Mouse (Mus musculus) gastrocnemius, postnatal 4 days (tissue): ENCODE results near the gene Ddb1. TPM values are rescaled to one million over a fixed set of nuclear protein-coding genes. Genes with fewer than 3 reads are reported as not detected.

Experiments used
- DNase-seq, 2 experiments: peaks; one replicate each; pipeline ENCODE4 v3.0.0; 2021 to 2022; ENCODE audit warnings: low spot score in 2 of 2, mixed read lengths in 2 of 2
- total RNA-seq, 2 experiments: library from RNA; stranded (reverse); gene quantifications; 2 replicates each; pipeline ENCODE4 v1.2.3; 2021

Ddb1 gene
- total RNA-seq, 2 experiments from 2014 or later: 338 to 352 TPM

DNA sequence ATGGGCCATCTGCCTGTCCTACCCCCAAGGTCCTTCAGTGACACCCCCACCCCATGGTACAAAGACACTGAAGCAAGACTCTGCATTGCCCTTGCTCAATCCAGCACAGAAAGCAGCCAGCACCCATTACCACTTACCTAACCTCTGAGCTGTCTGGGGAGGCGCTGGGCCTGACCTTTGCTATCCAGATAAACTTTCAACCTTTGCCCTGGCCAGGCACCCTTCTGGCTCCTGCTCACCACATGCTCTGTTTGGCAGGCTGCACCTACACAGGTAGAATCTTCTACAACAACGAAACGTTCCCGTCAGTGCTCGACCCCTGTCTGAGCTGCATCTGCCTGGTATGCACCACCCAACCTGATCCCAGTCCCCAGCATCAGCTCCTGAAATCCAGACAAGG is 52.6 kb downstream of the Ddb1 start:
- no peak for DNase-seq

DNA sequence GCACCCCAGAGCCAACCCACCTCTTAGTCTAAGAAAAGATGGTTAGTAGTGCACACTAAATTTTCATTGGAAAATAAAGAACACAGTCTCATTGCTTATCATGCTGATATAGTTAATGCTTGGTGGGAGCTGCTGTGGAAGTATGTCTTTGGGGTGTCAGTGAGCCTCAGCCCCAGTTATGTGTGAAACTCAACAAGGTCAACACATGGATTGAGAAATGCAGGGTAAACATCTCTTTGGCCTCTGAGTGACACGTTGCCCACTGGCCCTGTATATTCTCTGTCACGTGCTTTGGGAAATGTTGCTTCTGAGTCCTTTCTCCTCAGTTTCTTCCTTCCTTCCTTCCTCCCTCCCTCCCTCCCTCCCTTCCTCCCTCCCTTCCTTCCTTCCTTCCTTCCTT is 53.3 kb downstream of the Ddb1 start:
- DNase-seq: no peak

DNA sequence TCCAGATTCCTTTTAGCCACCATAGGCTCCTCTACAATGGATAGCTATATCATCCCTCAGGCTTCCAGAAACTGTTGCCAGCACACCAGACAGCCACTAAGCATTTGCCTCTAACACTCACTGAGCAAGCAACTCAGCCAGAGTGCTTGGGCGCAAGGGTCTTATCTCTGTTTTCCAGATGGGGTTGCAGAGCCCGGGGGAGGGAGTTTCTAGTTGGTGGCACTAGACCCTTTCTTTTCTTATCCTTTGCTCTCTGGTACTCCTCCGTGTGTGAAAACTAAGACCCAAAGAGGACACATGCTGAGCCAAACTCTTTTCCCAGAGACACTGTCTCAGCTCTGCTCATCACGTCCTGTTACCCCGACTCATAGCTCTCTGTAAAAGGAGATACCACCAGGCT is 56.2 kb downstream of the Ddb1 start:
- DNase-seq: no peak

DNA sequence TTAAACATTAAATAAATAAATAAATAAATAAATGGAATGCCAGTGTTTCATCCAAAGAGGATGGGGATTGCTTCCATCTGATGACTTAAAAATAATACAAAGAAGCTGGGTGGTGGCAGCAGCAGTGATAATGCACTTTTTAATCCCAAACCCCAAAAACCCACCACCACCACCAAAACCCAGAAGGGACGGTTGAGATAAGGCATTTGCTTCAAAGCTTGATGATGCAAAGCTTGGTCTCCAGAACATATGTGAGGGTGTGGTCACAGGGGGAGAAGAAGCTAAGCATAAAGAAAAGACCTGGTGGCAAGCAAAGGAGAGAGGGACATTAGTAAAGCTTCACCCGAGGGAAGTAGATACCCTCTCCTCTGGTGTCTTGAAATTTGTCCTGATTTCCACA is 56.8 kb downstream of the Ddb1 start:
- no peak for DNase-seq

DNA sequence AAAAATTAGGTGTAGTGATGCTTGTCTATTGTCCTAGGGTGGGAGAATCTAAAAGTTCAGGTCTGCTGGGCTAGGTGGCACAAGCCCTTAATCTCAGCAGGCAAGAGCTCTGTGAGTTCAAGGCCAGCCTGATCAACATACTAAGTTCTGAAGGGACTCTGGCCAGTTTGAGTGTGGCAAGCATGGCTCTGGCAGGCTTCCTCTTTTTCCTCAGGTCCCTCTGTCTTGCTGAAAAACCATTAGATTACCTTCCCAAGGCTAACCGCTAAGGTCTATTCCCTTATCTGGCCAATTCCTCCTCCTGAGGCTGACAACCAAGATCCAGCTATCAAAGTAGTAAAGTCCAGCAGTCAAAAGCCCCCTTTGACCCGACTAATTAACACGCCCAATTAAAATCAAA is 57.5 kb downstream of the Ddb1 start:
- no peak for DNase-seq

DNA sequence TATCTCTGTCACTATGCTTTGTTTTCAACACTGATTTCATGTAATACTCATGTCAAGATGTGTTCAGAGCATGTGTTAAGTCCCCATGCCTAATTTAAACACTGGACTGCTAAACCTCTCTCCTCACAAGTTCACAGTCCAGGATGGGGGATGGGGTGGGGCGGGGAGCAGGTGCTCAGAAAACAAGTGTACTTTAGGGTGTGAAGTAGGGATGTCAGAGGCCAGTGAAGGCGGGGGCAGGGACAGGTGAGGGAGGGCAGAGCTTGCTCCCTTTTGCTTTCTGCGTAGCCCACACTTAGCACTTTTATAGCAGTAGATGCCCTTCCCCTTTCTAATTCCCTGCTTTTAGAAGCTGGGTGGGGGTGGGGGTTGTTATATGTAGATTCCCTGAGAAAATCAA is 60.0 kb downstream of the Ddb1 start:
- DNase-seq: no peak

DNA sequence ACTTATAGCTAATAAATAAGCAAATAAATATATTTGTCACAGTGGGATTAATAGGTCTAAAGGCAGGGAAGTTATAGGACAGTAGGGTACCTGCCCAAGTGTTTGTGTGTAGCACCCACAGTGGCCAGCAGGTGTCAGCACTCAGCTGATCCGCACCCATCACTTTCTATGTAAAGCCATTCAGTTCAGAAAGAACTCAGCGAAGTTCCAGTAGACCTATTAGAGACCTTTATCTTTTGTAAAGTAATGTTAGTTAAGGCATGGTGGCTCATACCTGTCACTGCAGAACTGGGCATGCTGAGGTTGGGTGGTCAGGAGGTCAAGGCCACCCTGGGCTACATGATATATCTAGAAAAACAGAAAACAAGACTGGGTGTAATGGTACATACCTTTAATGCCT is 60.4 kb downstream of the Ddb1 start:
- DNase-seq: peak; percentile 42 to 64

DNA sequence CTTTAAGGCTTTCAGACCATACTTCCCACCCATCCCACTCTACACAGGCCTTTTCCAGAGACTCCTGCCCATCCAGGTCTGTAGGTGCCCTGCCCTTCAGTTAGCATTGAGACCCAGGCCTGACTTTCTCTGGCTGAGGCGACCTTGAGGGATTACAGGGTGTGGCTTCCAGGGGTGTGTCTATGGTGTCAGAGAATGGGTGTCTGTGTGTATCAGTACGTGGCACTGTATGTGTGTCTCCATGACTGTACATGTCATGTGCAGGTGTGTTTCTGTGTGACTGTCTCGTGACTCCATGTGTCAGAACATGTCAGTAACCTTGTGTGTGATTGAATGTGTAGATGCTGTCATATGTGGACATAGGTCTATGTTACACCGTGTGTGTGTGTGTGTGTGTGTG is 66.2 kb downstream of the Ddb1 start:
- DNase-seq: no peak

DNA sequence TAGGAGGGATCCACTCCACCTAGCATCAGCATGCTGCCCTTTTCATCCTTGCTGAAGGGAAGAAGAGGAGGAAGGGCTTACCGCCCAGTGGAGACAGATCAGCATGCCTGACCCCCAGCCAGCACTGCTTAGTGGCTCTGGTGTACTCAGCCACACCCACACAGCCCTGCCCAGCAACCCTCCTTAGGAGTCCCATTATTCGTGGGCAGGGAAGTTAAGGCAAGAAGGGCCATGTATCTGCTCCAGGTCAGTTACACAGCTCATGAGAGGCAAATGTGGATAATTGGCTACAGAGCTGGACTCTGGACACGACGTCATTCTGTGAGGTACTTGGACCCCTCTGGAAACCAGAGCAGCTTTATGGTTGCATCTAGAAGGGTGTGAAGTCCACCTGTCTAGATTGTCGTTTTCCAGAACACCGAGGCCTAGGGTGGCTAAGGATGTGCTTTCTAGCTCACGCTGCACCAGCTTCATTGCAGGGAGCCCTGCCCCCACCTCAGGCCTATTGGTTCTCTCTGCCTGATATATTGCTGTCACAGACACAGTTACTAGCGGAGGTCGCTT is 66.8 kb downstream of the Ddb1 start:
- no peak for DNase-seq

DNA sequence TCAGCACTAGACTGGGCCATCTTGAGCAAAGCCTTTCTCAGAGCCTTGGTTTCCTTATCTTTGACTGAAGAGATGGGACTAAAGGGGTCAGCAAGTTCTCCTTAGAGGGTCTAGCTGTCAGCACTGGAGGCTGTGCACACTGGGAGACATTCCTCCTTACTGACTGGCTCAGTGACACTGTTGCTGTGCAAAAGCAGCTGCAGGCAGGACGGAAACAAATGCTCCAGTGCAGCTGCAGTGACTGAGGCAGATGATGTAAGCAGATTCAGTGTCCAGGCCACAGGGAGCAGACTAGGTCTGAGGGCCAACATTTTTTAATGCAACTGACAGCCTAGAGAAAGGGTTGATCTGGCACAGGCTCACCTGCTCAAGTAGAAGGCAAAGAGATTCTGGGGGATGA is 68.1 kb downstream of the Ddb1 start:
- no peak for DNase-seq

DNA sequence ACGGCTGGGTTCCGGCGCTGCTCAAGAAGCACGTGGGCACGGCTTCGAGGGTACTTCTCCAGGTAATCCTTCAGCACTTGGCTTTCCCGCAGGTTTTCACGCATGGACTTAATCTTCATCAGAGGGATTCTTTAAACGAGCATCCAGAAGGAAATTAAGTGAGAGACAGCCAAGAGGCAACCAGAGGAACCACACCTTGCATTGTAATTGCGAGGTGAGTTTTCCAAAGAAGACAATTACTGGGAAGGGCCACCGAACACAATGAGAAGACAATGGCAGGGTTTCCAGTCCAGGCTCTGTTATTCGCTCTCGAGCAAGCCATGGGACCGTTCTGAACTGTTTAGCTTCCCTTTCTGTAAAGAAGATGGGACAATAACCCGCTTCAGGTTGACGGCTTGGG is 71.5 kb downstream of the Ddb1 start:
- no peak for DNase-seq

DNA sequence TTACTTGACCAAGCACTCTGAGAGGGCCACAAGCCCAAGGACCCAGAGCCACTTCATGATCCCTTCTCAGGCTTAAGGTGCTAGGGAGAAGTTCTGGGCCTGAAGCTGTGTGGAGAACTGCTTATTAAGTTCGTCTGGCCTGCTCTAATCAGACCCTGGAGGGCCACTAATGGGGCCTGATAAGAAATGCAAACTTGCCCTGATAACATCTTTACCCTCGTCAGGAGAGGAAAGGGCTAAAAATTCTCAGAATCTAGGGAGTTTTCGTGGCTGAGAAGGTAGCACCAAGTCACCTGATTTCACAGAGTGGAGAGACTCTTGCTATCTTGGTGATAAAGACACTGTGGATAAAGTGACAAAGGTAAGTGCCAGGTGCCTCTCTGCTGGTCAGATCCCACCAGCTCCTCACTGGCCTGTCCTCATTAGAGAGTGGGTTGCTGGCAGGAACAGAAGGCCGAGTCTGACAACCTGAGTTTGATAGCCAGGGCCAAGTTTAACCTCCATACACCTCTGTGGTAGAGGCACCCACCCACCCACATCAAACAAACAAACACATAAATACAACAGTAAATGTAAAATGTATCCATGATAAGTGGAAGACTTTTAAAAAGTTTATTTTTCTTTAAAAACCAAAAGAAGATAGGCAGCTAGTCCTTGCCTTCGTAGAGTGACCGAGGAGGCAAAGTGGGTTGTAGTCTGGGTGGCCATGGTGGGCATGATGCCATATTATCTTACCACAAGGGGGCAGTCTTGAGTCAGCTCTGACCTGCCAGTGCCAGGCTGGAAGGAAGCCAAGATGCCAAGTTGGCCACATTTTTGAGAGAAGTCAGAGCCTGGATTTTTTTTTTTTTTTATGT is 73.0 kb downstream of the Ddb1 start, which contains the start of gene Pga5:
Gene Pga5, minus strand, starts transcription at position 157 of the 857 bp plus-strand sequence.
- DNase-seq: peak; percentile 74 to 88

DNA sequence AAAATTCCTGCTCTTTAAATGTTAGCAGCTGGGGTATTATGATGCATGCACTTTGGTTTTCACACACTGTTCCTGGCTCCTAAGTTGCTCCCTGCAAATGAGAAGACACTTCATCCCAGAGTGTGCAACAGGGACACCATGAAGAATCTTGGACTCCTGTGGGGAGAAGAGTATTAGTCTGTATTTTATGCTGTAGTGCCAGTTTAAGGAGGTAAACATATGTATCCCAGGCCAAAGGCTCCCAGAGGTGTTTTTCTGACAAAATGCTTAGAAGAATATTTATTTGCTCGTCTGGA is 73.6 kb downstream of the Ddb1 start:
- DNase-seq: no peak

Other genes with a start within 250 kb of the Ddb1 start
- 1 to 10 TPM; 6.2 to 6.9 TPM for gene Syt7, start 216.2 kb upstream of the Ddb1 start, total RNA-seq
- 1 to 10 TPM in 1 of 2 experiments, under 1 TPM in 1; 0.49 to 1.2 TPM for gene Lrrc10b, start 147.9 kb upstream of the Ddb1 start, total RNA-seq
- 1 to 10 TPM in 1 of 2 experiments, under 1 TPM in 1; 0.44 to 2.0 TPM for gene Ppp1r32, start 122.4 kb upstream of the Ddb1 start, total RNA-seq
- 10 to 100 TPM; 40.5 to 53.0 TPM for gene Cpsf7, start 80.1 kb upstream of the Ddb1 start, total RNA-seq
- gene Sdhaf2, start 79.2 kb upstream of the Ddb1 start, total RNA-seq: 10 to 100 TPM; 41.1 to 41.7 TPM
- 1 to 10 TPM; 4.4 to 5.2 TPM for gene Tmem216, start 49.1 kb upstream of the Ddb1 start, total RNA-seq
- 1 to 10 TPM; 6.5 to 8.3 TPM for gene Cyb561a3, start 28.2 kb upstream of the Ddb1 start, total RNA-seq
- 1 to 10 TPM; 5.2 TPM for gene Tmem138, start 28.0 kb upstream of the Ddb1 start, total RNA-seq
- gene Tkfc, start 327 bp downstream of the Ddb1 start, total RNA-seq: 10 to 100 TPM; 13.3 to 14.0 TPM
- gene Vwce, start 28.9 kb downstream of the Ddb1 start, total RNA-seq: under 1 TPM; 0.41 to 0.66 TPM
- not detected for gene Pga5, start 72.7 kb downstream of the Ddb1 start, total RNA-seq
- gene Vps37c, start 83.4 kb downstream of the Ddb1 start, total RNA-seq: 10 to 100 TPM; 24.8 to 25.0 TPM
- under 1 TPM; 0.26 to 0.29 TPM for gene Cd5, start 133.7 kb downstream of the Ddb1 start, total RNA-seq
- under 1 TPM; 0.21 to 0.32 TPM for gene Cd6, start 224.7 kb downstream of the Ddb1 start, total RNA-seq
- 1 to 10 TPM; 1.5 TPM for gene Slc15a3, start 234.4 kb downstream of the Ddb1 start, total RNA-seq